Mouse (Mus musculus) 3T3-L1 (cell line): ENCODE results near the gene 5730596B20Rik.

ENCODE experiments used
- DNase-seq: peaks from one replicate; pipeline ENCODE4 v3.0.0-alpha.2; 2015; ENCODE audit warnings: low read depth, low spot score

5730596B20Rik gene

GRCm38 (mm10) chr6:52177061-52177735 is at the start of gene 5730596B20Rik:
TSS of gene 5730596B20Rik (plus strand) at chr6:52177498.
- DNase-seq = peak; percentile 71

- no peak for DNase-seq
Observed at GRCm38 (mm10) chr6:52137841-52138535, 39.3 kb upstream of the 5730596B20Rik start.

- no peak for DNase-seq
Observed at GRCm38 (mm10) chr6:52138576-52138975, 38.7 kb upstream of the 5730596B20Rik start.

- DNase-seq = no peak
Observed at GRCm38 (mm10) chr6:52139115-52139514, 38.2 kb upstream of the 5730596B20Rik start.

GRCm38 (mm10) chr6:52150401-52150966 is 26.8 kb upstream of the 5730596B20Rik start:
- DNase-seq = no peak

- DNase-seq = no peak
Observed at GRCm38 (mm10) chr6:52151571-52151970, 25.7 kb upstream of the 5730596B20Rik start.

- DNase-seq = no peak
Observed at GRCm38 (mm10) chr6:52152226-52153193, 24.8 kb upstream of the 5730596B20Rik start.

- DNase-seq = no peak
Observed at GRCm38 (mm10) chr6:52153270-52153669, 24.0 kb upstream of the 5730596B20Rik start.

- no peak for DNase-seq
Observed at GRCm38 (mm10) chr6:52154044-52154443, 23.3 kb upstream of the 5730596B20Rik start.

GRCm38 (mm10) chr6:52155471-52155870 is 21.8 kb upstream of the 5730596B20Rik start:
- no peak for DNase-seq

- no peak for DNase-seq
Observed at GRCm38 (mm10) chr6:52156551-52157200, 20.6 kb upstream of the 5730596B20Rik start.

- no peak for DNase-seq
Observed at GRCm38 (mm10) chr6:52157466-52158275, 19.6 kb upstream of the 5730596B20Rik start.

- peak; percentile 97 for DNase-seq
Observed at GRCm38 (mm10) chr6:52158276-52159051, 18.8 kb upstream of the 5730596B20Rik start, which contains the start of gene Hoxa1. TSS of gene Hoxa1 (minus strand) at chr6:52158317.

GRCm38 (mm10) chr6:52159164-52159761 is 18.0 kb upstream of the 5730596B20Rik start:
- peak; percentile 87 for DNase-seq

- peak; percentile 97 for DNase-seq
Observed at GRCm38 (mm10) chr6:52159979-52160378, 17.3 kb upstream of the 5730596B20Rik start.

GRCm38 (mm10) chr6:52160511-52161335 is 16.6 kb upstream of the 5730596B20Rik start:
- DNase-seq = peak; percentile 82

GRCm38 (mm10) chr6:52161336-52162092 is 15.8 kb upstream of the 5730596B20Rik start:
- peak; percentile 73 for DNase-seq
